Mouse (Mus musculus) heart, embryonic 12.5 days (tissue): Measurements from ENCODE around the gene Gm42688. TPM values are rescaled to one million over a fixed set of nuclear protein-coding genes. Genes with fewer than 3 reads are reported as not detected.
A peak's percentile ranks its signal among the peaks of the same experiment; 100 is the strongest.

Experiments
- ATAC-seq: fragments of 200-750 bp; cut with Nextera tagmentation; 2 replicates; pipeline ENCODE4 v1.8.0; 2017; ENCODE audit warnings: moderate TSS enrichment, moderate library complexity; ENCODE audit not compliant: insufficient number of reproducible peaks, low FRiP score
- H3K27ac ChIP-seq: fragments of 300-500 bp; sonication (generic); 2 replicates; pipeline ENCODE4 v1.5.1; 2016; ENCODE audit warnings: mild to moderate bottlenecking, moderate library complexity; ENCODE audit not compliant: poor library complexity, severe bottlenecking
- H3K27me3 ChIP-seq: fragments of 300-500 bp; sonication (generic); replicated peaks from 2 replicates; pipeline ENCODE4 v1.6.1; 2016; ENCODE audit warnings: mild to moderate bottlenecking, moderate library complexity
- H3K36me3 ChIP-seq: fragments of 300-500 bp; sonication (generic); 2 replicates; pipeline ENCODE4 v1.6.1; 2016; ENCODE audit warnings: mild to moderate bottlenecking, moderate library complexity
- H3K4me1 ChIP-seq: fragments of 300-500 bp; sonication (generic); replicated peaks from 2 replicates; pipeline ENCODE4 v1.6.1; 2016; ENCODE audit warnings: mild to moderate bottlenecking
- H3K4me2 ChIP-seq: fragments of 300-500 bp; sonication (generic); 2 replicates; pipeline ENCODE4 v1.6.1; 2016; ENCODE audit warnings: mild to moderate bottlenecking, moderate library complexity
- H3K4me3 ChIP-seq: fragments of 300-500 bp; sonication (generic); 2 replicates; pipeline ENCODE4 v1.5.1; 2016; ENCODE audit warnings: mild to moderate bottlenecking
- H3K9ac ChIP-seq: fragments of 300-500 bp; sonication (generic); 2 replicates; pipeline ENCODE4 v1.6.1; 2016; ENCODE audit warnings: mild to moderate bottlenecking, moderate library complexity
- H3K9me3 ChIP-seq: fragments of 300-500 bp; sonication (generic); replicated peaks from 2 replicates; pipeline ENCODE4 v1.6.1; 2016; ENCODE audit warnings: mild to moderate bottlenecking, moderate library complexity
- WGBS: fragments of 180-500 bp; shearing (Covaris S2); methylation state at CpG from one replicate; pipeline ENCODE4 v1.1.7; 2016; 5-methylcytosine and 5-hydroxymethylcytosine counted together
- polyA plus RNA-seq: library from polyadenylated mRNA; unstranded; fragments of >200 nt; fragmentation: Nextera tagmentation; extraction: Ambion mirVana; gene quantifications from 2 replicates; pipeline ENCODE4 v1.2.1, GENCODE M21; 2016

Gene Gm42688
- polyA plus RNA-seq = 2.2 and 2.4 TPM in 2 replicates

- peak within 1 kb of the TSS; percentile 100 for H3K4me2 ChIP-seq
- H3K36me3 ChIP-seq = 0 out of 2 replicates have a peak, but pooled peaks cover 7% of the 10 kb centered on the region
- peaks cover 17% of the 10 kb centered on the region for H3K27me3 ChIP-seq
These were observed at the start of gene Gm42688, which contains the start of gene Ccdc142 for GRCm38 (mm10) chr6:83101316-83101687. Gm42688 (plus strand) TSS chr6:83101617. Ccdc142 (plus strand) TSS chr6:83101601.

GRCm38 (mm10) chr6:83053136-83053960 lies 48.1 kb upstream of the Gm42688 start:
- H3K9ac ChIP-seq = peak overlapping the region; percentile 93
- H3K9me3 ChIP-seq = no peaks in the 10 kb centered on the region
- peak overlapping the region; percentile 99 for H3K4me2 ChIP-seq
- WGBS = 1% methylated on average over 26 of the region's 26 CpGs
- H3K27ac ChIP-seq = peak overlapping the region; percentile 85
- H3K27me3 ChIP-seq = peaks cover 20% of the 10 kb centered on the region
- ATAC-seq = no peak
- H3K36me3 ChIP-seq = peaks cover 37% of the 10 kb centered on the region
- peaks cover 21% of the 10 kb centered on the region for H3K4me1 ChIP-seq
- H3K4me3 ChIP-seq = peak overlapping the region; percentile 84

More at GRCm38 (mm10) chr6:83101316-83101687, at the start of gene Gm42688, which contains the start of gene Ccdc142:
- peak within 1 kb of the TSS; percentile 90 for H3K9ac ChIP-seq
- peak within 1 kb of the TSS; percentile 68 for H3K27ac ChIP-seq
- WGBS = under 1% methylated on average over 25 of the region's 25 CpGs
- peaks cover 15% of the 10 kb centered on the region for H3K4me1 ChIP-seq
- H3K9me3 ChIP-seq = no peaks in the 10 kb centered on the region; the same call in 1 of the 2 replicates
- peak; percentile 86 for ATAC-seq
- H3K4me3 ChIP-seq = peak within 1 kb of the TSS; percentile 74

GRCm38 (mm10) chr6:83054074-83054851 lies 47.2 kb upstream of the Gm42688 start, which contains the start of gene Aup1:
Aup1 (plus strand) TSS chr6:83054521.
- Histone ChIP-seq H3K27ac (peak within 1 kb of the TSS; percentile 85), H3K9ac (peak within 1 kb of the TSS; percentile 93), H3K9me3 (no peaks in the 10 kb centered on the region), H3K4me1 (peaks cover 21% of the 10 kb centered on the region), H3K36me3 (peaks cover 37% of the 10 kb centered on the region), H3K4me2 (peak within 1 kb of the TSS; percentile 99), H3K4me3 (peak within 1 kb of the TSS; percentile 84), H3K27me3 (peaks cover 11% of the 10 kb centered on the region)
- WGBS = under 1% methylated on average over 64 of the region's 64 CpGs
- peak; percentile 95 for ATAC-seq

- peaks cover 33% of the 10 kb centered on the region for H3K36me3 ChIP-seq
These were observed 46.5 kb upstream of the Gm42688 start, which contains the start of gene Htra2 for GRCm38 (mm10) chr6:83054871-83055431. Htra2 (minus strand) TSS chr6:83055273.

GRCm38 (mm10) chr6:83057790-83058189 lies 43.6 kb upstream of the Gm42688 start, which contains the start of gene Dqx1:
Dqx1 (plus strand) TSS chr6:83057844.
- Histone ChIP-seq H3K9ac (no peak within 1 kb of the TSS), H3K4me3 (no peak within 1 kb of the TSS), H3K27me3 (peaks cover 27% of the 10 kb centered on the region), H3K4me2 (no peak within 1 kb of the TSS), H3K4me1 (peaks cover 21% of the 10 kb centered on the region), H3K9me3 (no peaks in the 10 kb centered on the region), H3K36me3 (peaks cover 18% of the 10 kb centered on the region), H3K27ac (no peak within 1 kb of the TSS)
- no peak for ATAC-seq
- WGBS = 62% methylated on average over 3 of the region's 3 CpGs

More at GRCm38 (mm10) chr6:83054871-83055431, 46.5 kb upstream of the Gm42688 start, which contains the start of gene Htra2:
- Histone ChIP-seq H3K9ac (peak within 1 kb of the TSS; percentile 93), H3K9me3 (no peaks in the 10 kb centered on the region), H3K27me3 (peaks cover 4% of the 10 kb centered on the region), H3K4me2 (peak within 1 kb of the TSS; percentile 99), H3K4me3 (peak within 1 kb of the TSS; percentile 84), H3K27ac (peak within 1 kb of the TSS; percentile 85), H3K4me1 (peaks cover 21% of the 10 kb centered on the region)
- ATAC-seq = peak; percentile 37
- under 1% methylated on average over 49 of the region's 50 CpGs for WGBS

- Histone ChIP-seq H3K9ac (no peak overlapping the region), H3K4me3 (no peak overlapping the region), H3K27ac (no peak overlapping the region), H3K9me3 (no peaks in the 10 kb centered on the region), H3K4me2 (no peak overlapping the region), H3K27me3 (peaks cover 37% of the 10 kb centered on the region), H3K4me1 (peaks cover 15% of the 10 kb centered on the region), H3K36me3 (peaks cover 18% of the 10 kb centered on the region)
- ATAC-seq = no peak
- WGBS = 78% methylated on average over 2 of the region's 2 CpGs
These were observed 42.7 kb upstream of the Gm42688 start for GRCm38 (mm10) chr6:83058725-83059124.

GRCm38 (mm10) chr6:83065995-83066394 lies 35.4 kb upstream of the Gm42688 start:
- Histone ChIP-seq H3K27me3 (peaks cover 96% of the 10 kb centered on the region), H3K4me1 (peaks cover 22% of the 10 kb centered on the region), H3K9ac (no peak overlapping the region), H3K4me2 (no peak overlapping the region), H3K36me3 (no peaks in the 10 kb centered on the region), H3K9me3 (no peaks in the 10 kb centered on the region), H3K27ac (no peak overlapping the region), H3K4me3 (no peak overlapping the region)
- WGBS = 29% methylated on average over 8 of the region's 8 CpGs
- no peak for ATAC-seq

- Histone ChIP-seq H3K4me2 (no peak overlapping the region), H3K36me3 (no peaks in the 10 kb centered on the region), H3K4me3 (no peak overlapping the region), H3K9me3 (no peaks in the 10 kb centered on the region), H3K27ac (no peak overlapping the region), H3K27me3 (peaks cover 96% of the 10 kb centered on the region), H3K4me1 (peaks cover 26% of the 10 kb centered on the region), H3K9ac (no peak overlapping the region)
- ATAC-seq = no peak
- WGBS = 30% methylated on average over 6 of the region's 6 CpGs
These were observed 35.0 kb upstream of the Gm42688 start for GRCm38 (mm10) chr6:83066441-83066840.

GRCm38 (mm10) chr6:83068221-83068620 lies 33.2 kb upstream of the Gm42688 start:
- Histone ChIP-seq H3K27ac (no peak overlapping the region), H3K4me1 (peaks cover 27% of the 10 kb centered on the region), H3K27me3 (peaks cover 96% of the 10 kb centered on the region), H3K9ac (no peak overlapping the region), H3K4me3 (peak overlapping the region; percentile 37), H3K36me3 (no peaks in the 10 kb centered on the region), H3K4me2 (peak overlapping the region; percentile 62), H3K9me3 (no peaks in the 10 kb centered on the region)
- no peak for ATAC-seq
- 5% methylated on average over 8 of the region's 8 CpGs for WGBS

- WGBS = under 1% methylated on average over 81 of the region's 81 CpGs
- H3K9ac ChIP-seq = 0 out of 2 replicates have a peak overlapping the region, but pooled peaks have one; percentile 21
- no peak for ATAC-seq
These were observed 32.5 kb upstream of the Gm42688 start for GRCm38 (mm10) chr6:83068706-83069487.

More at GRCm38 (mm10) chr6:83068706-83069487, 32.5 kb upstream of the Gm42688 start:
- H3K27me3 ChIP-seq = peaks cover 96% of the 10 kb centered on the region
- H3K9me3 ChIP-seq = no peaks in the 10 kb centered on the region
- peaks cover 27% of the 10 kb centered on the region for H3K4me1 ChIP-seq
- peak overlapping the region; percentile 62 for H3K4me2 ChIP-seq
- no peaks in the 10 kb centered on the region for H3K36me3 ChIP-seq
- H3K27ac ChIP-seq = no peak overlapping the region
- H3K4me3 ChIP-seq = peak overlapping the region; percentile 37
